Mouse (Mus musculus) spleen, adult 2 months (tissue): ENCODE results near the gene Ninl. TPM values are rescaled to one million over a fixed set of nuclear protein-coding genes. Genes with fewer than 3 reads are reported as not detected.
A peak's percentile ranks its signal among the peaks of the same experiment; 100 is the strongest.

Source experiments
- DNase-seq, 2 experiments: peaks; one replicate each; pipeline versions ENCODE4 v3.0.0 to v3.0.0-alpha.2; 2012 to 2021; ENCODE audit warnings: low spot score in 2 of 2, low read depth in 1 of 2
- H3K27ac ChIP-seq: fragments of 200-500 bp; 2 replicates; pipeline ENCODE4 v1.5.1; 2012; ENCODE audit warnings: low read length, inconsistent platforms; ENCODE audit not compliant: insufficient read depth
- H3K27me3 ChIP-seq: fragments of 200-500 bp; 2 replicates; pipeline ENCODE4 v1.6.1; 2012; ENCODE audit warnings: mild to moderate bottlenecking, moderate library complexity, low read length, inconsistent platforms; ENCODE audit not compliant: control insufficient read depth, insufficient read depth
- H3K36me3 ChIP-seq: fragments of 200-500 bp; 2 replicates; pipeline ENCODE4 v1.6.1; 2012; ENCODE audit warnings: mild to moderate bottlenecking, low read length, inconsistent platforms; ENCODE audit not compliant: control insufficient read depth, insufficient read depth
- H3K4me1 ChIP-seq: fragments of 200-500 bp; 2 replicates; pipeline ENCODE4 v1.6.1; 2011; ENCODE audit warnings: inconsistent platforms; ENCODE audit not compliant: control insufficient read depth, insufficient read depth, insufficient read length
- H3K4me3 ChIP-seq: fragments of 200-500 bp; 2 replicates; pipeline ENCODE4 v1.5.1; 2011; ENCODE audit warnings: mild to moderate bottlenecking, inconsistent platforms; ENCODE audit not compliant: insufficient read depth, insufficient read length; ENCODE audit errors: extremely low read depth
- CTCF ChIP-seq: fragments of 200-500 bp; IDR thresholded peaks from 2 replicates; pipeline ENCODE4 v1.5.1; 2011; ENCODE audit warnings: mild to moderate bottlenecking, inconsistent platforms; ENCODE audit not compliant: insufficient read depth, insufficient read length, insufficient replicate concordance; ENCODE audit errors: extremely low read depth
- POLR2A ChIP-seq: fragments of 200-500 bp; IDR thresholded peaks from 2 replicates; pipeline ENCODE4 v1.6.1; 2011; ENCODE audit warnings: low read depth, low read length, inconsistent platforms
- WGBS: fragments of 180-500 bp; shearing (Covaris S2); methylation state at CpG from one replicate; pipeline ENCODE4 v1.1.7; 2018; 5-methylcytosine and 5-hydroxymethylcytosine counted together
- polyA plus RNA-seq: library from polyadenylated mRNA; depleted of rRNA; stranded (reverse); fragments of >200 nt; gene quantifications from 2 replicates; pipeline ENCODE4 v1.2.3, GENCODE M21; 2012; rRNA removed

Ninl gene
- polyA plus RNA-seq: 1.8 and 2.1 TPM in 2 replicates

DNA sequence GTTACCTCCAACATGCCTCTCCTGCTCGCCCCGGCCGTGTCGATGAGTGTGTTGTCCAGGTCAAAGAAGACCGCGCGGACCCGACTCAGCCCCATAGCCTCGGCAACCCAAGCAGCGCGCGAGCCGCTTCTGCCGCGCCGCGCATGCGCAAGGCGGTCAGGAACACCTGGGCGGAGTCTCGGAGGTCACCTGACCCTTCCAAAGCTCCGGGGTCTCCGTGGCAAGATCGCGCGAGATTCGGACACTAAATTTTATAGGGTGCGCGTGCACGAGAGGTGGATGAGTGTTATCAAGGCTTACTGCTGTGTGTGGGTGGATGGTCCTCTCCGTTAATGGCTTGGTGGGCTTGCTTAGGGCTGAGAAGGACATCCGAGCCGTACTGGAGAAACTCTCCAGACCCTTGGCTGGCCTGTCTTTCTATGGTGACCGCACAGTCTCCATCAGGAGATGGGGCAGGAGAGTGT, at the start of gene Ninl, which contains the start of gene Nanp:
Gene Ninl, minus strand, starts transcription at position 151 of the 464 bp plus-strand sequence.
Gene Nanp, minus strand, starts transcription at position 167 of the 464 bp plus-strand sequence.
- Histone ChIP-seq H3K36me3 (no peaks in the 10 kb centered on the region), H3K27ac (peak within 1 kb of the TSS; percentile 62), H3K4me3 (peak within 1 kb of the TSS; percentile 82), H3K4me1 (no peaks in the 10 kb centered on the region), H3K27me3 (no peaks in the 10 kb centered on the region)
- TF ChIP-seq POLR2A: no peak; the same call in 1 of the 2 replicates
- no peak for TF ChIP-seq CTCF
- DNase-seq: peak; percentile 85 to 92
- 1% methylated on average over 34 of the region's 34 CpGs for WGBS

DNA sequence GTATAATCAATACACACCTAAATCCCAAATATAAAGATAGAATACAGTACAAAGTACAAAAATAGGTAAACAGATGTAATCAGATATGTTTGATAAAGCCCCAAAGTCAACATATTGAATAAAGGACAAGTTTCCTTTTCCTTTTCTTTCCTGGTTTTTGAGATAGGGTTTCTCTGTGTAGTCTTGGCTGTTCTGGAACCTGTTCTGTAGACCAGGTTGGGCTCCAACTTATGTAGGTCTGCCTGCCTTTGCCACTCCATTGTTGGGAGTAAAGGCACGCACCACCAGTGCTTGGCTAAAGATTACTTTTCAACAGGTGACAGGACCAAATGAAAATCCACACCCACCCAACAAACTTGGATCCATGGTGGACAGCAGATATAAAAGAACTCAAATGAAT, 17.5 kb upstream of the Ninl start:
- WGBS: 89% methylated on average over 1 of the region's 1 CpGs
- no peaks in the 10 kb centered on the region for H3K4me1 ChIP-seq
- TF ChIP-seq POLR2A (no peak), CTCF (no peak)
- no peak for DNase-seq
- no peak overlapping the region for H3K4me3 ChIP-seq
- H3K27ac ChIP-seq: no peak overlapping the region
- no peaks in the 10 kb centered on the region for H3K36me3 ChIP-seq
- no peaks in the 10 kb centered on the region for H3K27me3 ChIP-seq

DNA sequence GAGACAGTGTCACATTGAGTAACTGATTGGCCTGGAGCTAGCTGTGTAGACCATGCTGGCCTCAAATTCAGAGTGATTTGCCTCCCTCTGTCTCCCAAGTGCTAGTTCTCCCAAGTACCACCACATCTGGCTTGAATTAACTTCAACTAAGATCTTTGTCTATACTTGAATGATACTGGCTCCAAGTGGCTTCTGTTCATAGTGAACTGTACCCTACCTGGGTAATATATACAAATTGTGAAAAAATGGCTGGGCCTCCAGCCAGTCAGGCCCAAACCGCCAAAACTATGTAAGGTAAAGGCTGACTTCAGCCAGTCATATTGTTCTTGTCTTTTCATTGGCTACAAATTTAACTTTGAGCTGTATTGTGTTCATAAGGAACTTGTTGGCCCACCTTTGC, 1.2 kb upstream of the Ninl start:
- Histone ChIP-seq H3K4me3 (no peak overlapping the region), H3K4me1 (no peaks in the 10 kb centered on the region), H3K27me3 (no peaks in the 10 kb centered on the region), H3K27ac (no peak overlapping the region), H3K36me3 (no peaks in the 10 kb centered on the region)
- TF ChIP-seq CTCF (no peak), POLR2A (no peak)
- WGBS: 98% methylated on average over 1 of the region's 1 CpGs
- no peak for DNase-seq

DNA sequence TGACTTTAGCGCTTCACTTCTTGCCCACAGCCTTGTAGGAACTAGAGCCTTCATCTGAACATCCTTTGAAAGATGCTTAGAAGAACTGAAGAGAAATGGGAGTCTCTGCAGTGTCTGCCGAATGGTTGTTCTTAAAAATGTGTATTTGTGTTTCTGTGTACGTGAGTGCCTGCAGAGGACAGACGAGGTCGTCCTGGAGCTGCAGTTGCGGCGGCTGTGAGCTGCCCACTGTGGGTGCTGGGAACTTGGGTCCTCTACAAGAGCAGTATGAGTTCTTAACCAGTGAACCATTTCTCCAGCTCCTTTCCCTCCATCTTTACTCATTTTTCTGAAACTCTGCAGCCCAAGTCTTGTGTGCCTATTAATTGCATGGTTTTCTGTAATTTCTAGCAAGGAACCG, 544 bp upstream of the Ninl start:
- H3K27me3 ChIP-seq: no peaks in the 10 kb centered on the region
- 20% methylated on average over 8 of the region's 8 CpGs for WGBS
- H3K27ac ChIP-seq: 0 out of 2 replicates have a peak overlapping the region, but pooled peaks have one; percentile 0
- peak overlapping the region; percentile 82 for H3K4me3 ChIP-seq
- H3K4me1 ChIP-seq: no peaks in the 10 kb centered on the region
- H3K36me3 ChIP-seq: no peaks in the 10 kb centered on the region
- no peak for DNase-seq
- TF ChIP-seq POLR2A (no peak), CTCF (no peak)

DNA sequence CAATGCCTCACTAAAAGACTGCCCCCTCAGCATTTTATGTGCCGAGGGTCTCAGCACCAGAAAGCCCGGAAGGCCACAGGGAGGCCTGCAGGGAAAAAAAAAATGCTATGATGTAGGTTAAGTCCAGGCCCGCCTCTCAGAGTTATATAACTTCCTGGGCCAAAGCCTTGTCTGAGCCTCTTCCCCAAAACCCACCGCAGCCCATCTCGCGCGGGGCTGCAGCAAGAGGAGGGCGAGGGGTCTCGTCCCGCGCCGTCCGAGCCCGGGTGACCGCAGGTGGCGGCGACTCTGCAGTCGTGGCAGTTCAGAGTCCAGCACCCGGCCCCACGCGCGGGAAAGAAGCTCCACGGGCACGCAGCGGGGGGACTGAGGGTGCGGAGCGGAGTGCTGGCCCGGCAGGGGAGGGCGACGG, 365 bp downstream of the Ninl start:
- Histone ChIP-seq H3K27ac (peak overlapping the region; percentile 62), H3K4me1 (no peaks in the 10 kb centered on the region), H3K4me3 (peak overlapping the region; percentile 82), H3K27me3 (no peaks in the 10 kb centered on the region), H3K36me3 (no peaks in the 10 kb centered on the region)
- peak in 1 of 2 experiments; percentile 4 for DNase-seq
- TF ChIP-seq POLR2A: no peak; the same call in 1 of the 2 replicates
- no peak for TF ChIP-seq CTCF
- under 1% methylated on average over 30 of the region's 30 CpGs for WGBS

DNA sequence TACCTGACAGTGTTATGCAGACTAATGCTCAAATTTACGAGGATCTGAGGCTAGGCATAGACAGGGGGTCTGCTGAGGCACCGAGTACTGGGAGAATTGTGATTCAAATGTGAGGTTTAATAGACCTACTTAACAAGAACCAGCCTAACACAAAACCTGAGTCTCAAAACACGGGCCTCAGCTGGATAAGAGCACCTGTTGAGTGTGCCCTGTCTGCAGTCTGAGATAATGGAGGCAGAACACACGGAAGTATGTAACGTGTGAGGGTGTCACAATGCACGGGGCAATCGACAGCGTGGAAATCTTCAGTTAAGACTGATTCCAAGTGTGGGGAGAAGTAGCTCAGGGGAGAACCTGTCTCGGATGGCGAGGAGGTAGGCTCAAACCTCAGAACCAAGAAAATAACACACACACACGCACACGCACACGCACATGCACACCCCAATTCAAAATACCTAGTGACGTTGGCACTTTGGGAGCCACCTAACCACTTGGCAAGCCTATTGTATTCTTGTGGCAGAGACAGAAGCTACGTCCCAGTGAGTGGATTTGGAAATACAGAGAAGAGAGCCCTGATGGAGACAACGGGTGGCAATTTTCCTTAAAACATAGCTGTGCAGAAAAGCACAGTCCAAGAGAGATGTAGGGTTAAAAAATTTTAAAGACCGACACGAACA, 1.2 kb downstream of the Ninl start:
- Histone ChIP-seq H3K27ac (no peak overlapping the region), H3K4me3 (peak overlapping the region; percentile 82), H3K27me3 (no peaks in the 10 kb centered on the region), H3K36me3 (no peaks in the 10 kb centered on the region), H3K4me1 (no peaks in the 10 kb centered on the region)
- TF ChIP-seq POLR2A (no peak), CTCF (no peak)
- DNase-seq: no peak
- 35% methylated on average over 18 of the region's 18 CpGs for WGBS

DNA sequence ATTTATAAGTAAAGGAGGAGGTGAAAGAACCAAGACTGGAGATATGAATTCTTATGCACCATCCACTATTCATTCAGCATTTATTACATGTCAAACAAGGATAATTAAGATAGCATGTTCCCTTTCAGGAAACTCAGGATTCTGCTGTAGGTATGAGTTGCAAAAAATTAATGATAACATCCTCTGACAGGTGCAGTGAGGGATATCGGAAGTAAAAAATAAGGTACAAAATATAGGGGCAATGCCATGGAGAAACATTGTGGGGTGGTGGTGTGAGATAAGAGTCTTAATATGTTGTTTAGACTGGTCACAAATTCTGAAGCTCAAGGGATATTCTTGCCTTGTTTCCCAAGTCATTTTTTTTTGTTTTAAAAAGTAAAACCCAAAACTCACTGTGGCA, 1.9 kb downstream of the Ninl start:
- no peak for DNase-seq
- WGBS: 81% methylated on average over 1 of the region's 1 CpGs
- Histone ChIP-seq H3K27ac (no peak overlapping the region), H3K36me3 (no peaks in the 10 kb centered on the region), H3K27me3 (no peaks in the 10 kb centered on the region), H3K4me1 (no peaks in the 10 kb centered on the region), H3K4me3 (no peak overlapping the region; the same call in 1 of the 2 replicates)
- no peak for TF ChIP-seq CTCF
- no peak for TF ChIP-seq POLR2A
